11 mouse cellular contexts compared by ENCODE assay signal in the genomic region with DNA sequence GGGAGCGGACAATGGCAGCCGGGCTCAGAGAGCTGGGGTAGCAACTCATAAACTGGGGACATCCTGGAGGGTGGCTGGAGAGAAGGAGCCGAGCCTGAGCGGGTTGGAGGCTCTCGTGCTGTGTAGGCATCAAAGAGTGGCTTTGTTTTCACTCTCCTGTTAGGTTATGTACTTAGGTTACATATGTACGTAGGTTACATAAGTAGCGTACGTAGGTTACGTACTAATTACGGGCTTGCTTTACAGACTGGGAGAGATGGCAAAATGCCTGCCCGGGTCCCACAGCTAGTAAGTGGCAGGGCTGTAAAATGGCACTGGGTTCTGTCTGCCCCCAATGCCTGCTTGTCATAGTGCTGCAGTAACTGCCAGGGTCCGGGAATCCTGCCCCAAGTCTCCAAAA. TPM values are rescaled to one million over a fixed set of nuclear protein-coding genes. Genes with fewer than 3 reads are reported as not detected.
DNase-seq lines count a peak whose midpoint lies in the region; ATAC-seq lines count a peak whose summit lies in the region.
"Had no signal": no experiment of that assay in that cellular context is flagged by ENCODE, and none has a peak within 500 bp of the region (broad histone marks: within the 10 kb centered on the region; RNA-seq: fewer than 3 reads in every experiment).

No protein-coding gene starts in this region.

- 68% methylated on average over 12 of the region's 12 CpGs for WGBS in forebrain, embryonic 11.5 days
- WGBS in forebrain, embryonic 12.5 days, result 64% methylated on average over 12 of the region's 12 CpGs
- WGBS in limb, embryonic 10.5 days, result 72% methylated on average over 12 of the region's 12 CpGs
- 51% methylated on average over 12 of the region's 12 CpGs for WGBS in neural tube, embryonic 15.5 days

- no peaks in the 10 kb centered on the region for H3K36me3 ChIP-seq in forebrain, embryonic 11.5 days (ENCODE audit: control insufficient read depth, insufficient read depth, low read length)
- H3K36me3 ChIP-seq in forebrain, embryonic 12.5 days (replicated peaks), result no peaks in the 10 kb centered on the region
- no peaks in the 10 kb centered on the region for H3K36me3 ChIP-seq in megakaryocyte, embryonic 14.5 days (replicated peaks; ENCODE audit: low read length)
- no peaks in the 10 kb centered on the region for H3K36me3 ChIP-seq in limb, embryonic 10.5 days
- H3K36me3 ChIP-seq in neural tube, embryonic 15.5 days, result no peaks in the 10 kb centered on the region
- H3K36me3 ChIP-seq: heart, embryonic 13.5 days had no signal

- H3K9me3 ChIP-seq in forebrain, embryonic 11.5 days (ENCODE audit: control insufficient read depth, low read length), result no peaks in the 10 kb centered on the region
- H3K9me3 ChIP-seq in forebrain, embryonic 12.5 days, result no peaks in the 10 kb centered on the region
- H3K9me3 ChIP-seq in megakaryocyte, embryonic 14.5 days, result no peaks in the 10 kb centered on the region
- H3K9me3 ChIP-seq in limb, embryonic 10.5 days (replicated peaks), result no peaks in the 10 kb centered on the region
- no peaks in the 10 kb centered on the region for H3K9me3 ChIP-seq in neural tube, embryonic 15.5 days (replicated peaks)
- H3K9me3 ChIP-seq: heart, embryonic 13.5 days had no signal

- peak overlapping the region; percentile 23; the same call in 1 of the 2 replicates for H3K9ac ChIP-seq in forebrain, embryonic 11.5 days (ENCODE audit: low read length)
- H3K9ac ChIP-seq in forebrain, embryonic 12.5 days, result no peak overlapping the region
- H3K9ac ChIP-seq in neural tube, embryonic 15.5 days (replicated peaks), result no peak overlapping the region
- H3K9ac ChIP-seq: heart, embryonic 13.5 days had no signal

- DNase-seq in forebrain, embryonic 11.5 days (ENCODE audit: low spot score), result no peak
- no peak for DNase-seq in limb, embryonic 10.5 days (ENCODE audit: low spot score)
- DNase-seq in heart, adult 11 months, result no peak
- no peak for DNase-seq in layer of hippocampus, adult 8-10 months (ENCODE audit: low spot score in 2 of 2)

- no peak overlapping the region for H3K4me3 ChIP-seq in forebrain, embryonic 11.5 days (ENCODE audit: low read depth, low read length)
- no peak overlapping the region for H3K4me3 ChIP-seq in forebrain, embryonic 12.5 days (replicated peaks)
- peak overlapping the region; percentile 14 for H3K4me3 ChIP-seq in megakaryocyte, embryonic 14.5 days (replicated peaks)
- H3K4me3 ChIP-seq in limb, embryonic 10.5 days, result no peak overlapping the region
- H3K4me3 ChIP-seq in neural tube, embryonic 15.5 days (replicated peaks), result no peak overlapping the region; the same call in 1 of the 2 replicates
- H3K4me3 ChIP-seq: heart, embryonic 13.5 days; myocyte had no signal

- H3K4me2 ChIP-seq in forebrain, embryonic 11.5 days (ENCODE audit: low read depth, low read length, severe bottlenecking), result no peak overlapping the region
- H3K4me2 ChIP-seq in forebrain, embryonic 12.5 days, result no peak overlapping the region
- H3K4me2 ChIP-seq in neural tube, embryonic 15.5 days, result peak overlapping the region; percentile 37
- H3K4me2 ChIP-seq: heart, embryonic 13.5 days had no signal

- ATAC-seq in forebrain, embryonic 11.5 days (replicated peaks; ENCODE audit: low FRiP score), result no peak
- no peak for ATAC-seq in forebrain, embryonic 12.5 days (ENCODE audit: low FRiP score)
- ATAC-seq in megakaryocyte, adult 5-6 weeks (ENCODE audit: poor library complexity, severe bottlenecking), result no peak
- peak; percentile 38; the same call in 1 of the 2 replicates for ATAC-seq in neural tube, embryonic 15.5 days (ENCODE audit: low FRiP score)

- H3K27ac ChIP-seq in forebrain, embryonic 11.5 days (ENCODE audit: low read depth, low read length), result no peak overlapping the region
- no peak overlapping the region for H3K27ac ChIP-seq in forebrain, embryonic 12.5 days
- H3K27ac ChIP-seq in limb, embryonic 10.5 days, result peak overlapping the region; percentile 78
- H3K27ac ChIP-seq in neural tube, embryonic 15.5 days (replicated peaks), result no peak overlapping the region
- H3K27ac ChIP-seq: heart, embryonic 13.5 days had no signal

- H3K4me1 ChIP-seq in forebrain, embryonic 11.5 days (replicated peaks; ENCODE audit: control insufficient read depth, insufficient read depth, low read length), result peaks cover 4% of the 10 kb centered on the region; the same call in 1 of the 2 replicates
- H3K4me1 ChIP-seq in forebrain, embryonic 12.5 days, result peaks cover 32% of the 10 kb centered on the region
- H3K4me1 ChIP-seq in megakaryocyte, embryonic 14.5 days, result peaks cover 31% of the 10 kb centered on the region
- H3K4me1 ChIP-seq in limb, embryonic 10.5 days, result peaks cover 20% of the 10 kb centered on the region
- H3K4me1 ChIP-seq in neural tube, embryonic 15.5 days, result peaks cover 8% of the 10 kb centered on the region; the same call in 1 of the 2 replicates

- peaks cover 8% of the 10 kb centered on the region; the same call in 1 of the 2 replicates for H3K27me3 ChIP-seq in forebrain, embryonic 11.5 days (ENCODE audit: control insufficient read depth, insufficient read depth, low read length)
- peaks cover 37% of the 10 kb centered on the region for H3K27me3 ChIP-seq in forebrain, embryonic 12.5 days
- peaks cover 31% of the 10 kb centered on the region for H3K27me3 ChIP-seq in megakaryocyte, embryonic 14.5 days (replicated peaks)
- H3K27me3 ChIP-seq in limb, embryonic 10.5 days (ENCODE audit: low read depth, poor library complexity, severe bottlenecking), result peaks cover 27% of the 10 kb centered on the region
- peaks cover 32% of the 10 kb centered on the region for H3K27me3 ChIP-seq in neural tube, embryonic 15.5 days (replicated peaks)

RNA-seq across cellular contexts. Expression of a gene that starts 18.3 kb away (rescaled TPM):
- polyA plus RNA-seq in forebrain, embryonic 11.5 days (2014; fragmentation: Nextera tagmentation; extraction: Ambion mirVana), result 0.11 and 0.13 TPM in 2 replicates
- 0.64 and 0.77 TPM in 2 replicates for polyA plus RNA-seq in forebrain, embryonic 12.5 days (2016; fragmentation: Nextera tagmentation; extraction: Ambion mirVana)
- polyA plus RNA-seq in megakaryocyte, embryonic 14.5 days (2012; ENCODE audit: insufficient read depth, low replicate concordance), result 3.1 and 6.6 TPM in 2 replicates
- 161 and 168 TPM in 2 replicates for total RNA-seq in megakaryocyte, adult 5-6 weeks (2015)
- 230 and 238 TPM in 2 replicates for total RNA-seq in megakaryocyte, adult 5-6 weeks (2017)
- 0.63 and 1.2 TPM in 2 replicates for polyA plus RNA-seq in limb, embryonic 10.5 days (2016; fragmentation: Nextera tagmentation; extraction: Ambion mirVana)
- polyA plus RNA-seq in neural tube, embryonic 15.5 days (2015; fragmentation: Nextera tagmentation; extraction: Ambion mirVana), result 1.1 and 2.3 TPM in 2 replicates
- total RNA-seq in layer of hippocampus, adult 8-10 months (2022), result 1 to 10 TPM; 1.6 to 7.4 (median 3.9) TPM
- polyA plus RNA-seq: myocyte had no signal

RNA-seq across cellular contexts. Expression of a gene that starts 54.9 kb away (rescaled TPM):
- 27.6 and 33.2 TPM in 2 replicates for polyA plus RNA-seq in forebrain, embryonic 11.5 days (2014; fragmentation: Nextera tagmentation; extraction: Ambion mirVana)
- polyA plus RNA-seq in forebrain, embryonic 12.5 days (2016; fragmentation: Nextera tagmentation; extraction: Ambion mirVana), result 16.2 and 19.5 TPM in 2 replicates
- polyA plus RNA-seq in megakaryocyte, embryonic 14.5 days (2012; ENCODE audit: insufficient read depth, low replicate concordance), result not detected in 2 replicates
- not detected in 2 replicates for total RNA-seq in megakaryocyte, adult 5-6 weeks (2015)
- not detected in 2 replicates for total RNA-seq in megakaryocyte, adult 5-6 weeks (2017)
- polyA plus RNA-seq in limb, embryonic 10.5 days (2016; fragmentation: Nextera tagmentation; extraction: Ambion mirVana), result 0.11 TPM in 1 of 2 replicates, not detected in the other
- polyA plus RNA-seq in neural tube, embryonic 15.5 days (2015; fragmentation: Nextera tagmentation; extraction: Ambion mirVana), result 0.18 TPM in 1 of 2 replicates, not detected in the other
- under 1 TPM in 2 of 4 experiments, not detected in 2; 0.18 to 0.29 TPM for total RNA-seq in layer of hippocampus, adult 8-10 months (2022)
- total RNA-seq: adrenal gland, adult 8-10 months had no signal
- polyA plus RNA-seq: heart, embryonic 13.5 days; myocyte had no signal

Comparison
In these comparisons a context has a peak if more than half of its experiments do, and no peak if none do; other contexts are left out.
1. RNA of a gene that starts 54.9 kb away (polyA plus RNA-seq): 27.6 to 33.2 TPM in forebrain, embryonic 11.5 days and 16.2 to 19.5 TPM in forebrain, embryonic 12.5 days; 0.18 TPM in neural tube, embryonic 15.5 days, 0.11 TPM in limb, embryonic 10.5 days and not detected in megakaryocyte, embryonic 14.5 days; every median in the first group is over 10 times any median in the second.